Mouse (Mus musculus): Measurements from ENCODE around the gene Phf3.

DNA sequence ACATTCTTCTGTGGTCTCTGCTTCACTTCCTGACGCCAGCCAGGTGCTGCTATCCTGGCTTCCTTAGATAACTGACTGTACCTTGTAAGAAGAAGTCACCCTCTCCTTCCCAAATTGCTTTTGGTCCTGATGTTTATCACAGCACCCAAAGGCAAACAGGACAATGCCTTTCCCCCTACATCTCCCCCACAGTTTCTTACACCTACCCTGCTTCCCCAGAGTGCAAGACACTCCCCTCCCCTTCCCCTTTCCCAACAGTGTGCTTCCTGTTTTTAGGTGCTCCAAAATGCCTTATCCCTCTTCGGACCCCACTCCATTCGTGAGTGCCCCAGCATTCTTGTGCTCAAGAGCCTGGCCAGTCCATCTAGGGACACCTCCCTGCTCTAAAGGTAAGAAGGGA lies 36.5 kb upstream of the Phf3 start:
- TF ChIP-seq CTCF (conservative IDR thresholded peaks at IDR 0.05; ENCODE audit: low read length) (no peak), POU5F1 (IDR thresholded peaks at IDR 0.05; ENCODE audit: borderline replicate concordance, low read length) (no peak), NANOG (IDR thresholded peaks at IDR 0.05; ENCODE audit: borderline replicate concordance, low read length) (no peak)
